Mouse (Mus musculus) MEL (cell line): Measurements from ENCODE around the gene Ncapd3. TPM values are rescaled to one million over a fixed set of nuclear protein-coding genes. Genes with fewer than 3 reads are reported as not detected.

Source experiments
- DNase-seq: peaks from one replicate; pipeline ENCODE4 v3.0.0; 2011; ENCODE audit warnings: low read depth, low spot score
- H3K27ac ChIP-seq: 2 replicates; pipeline ENCODE4 v1.5.1; 2012; ENCODE audit warnings: low read depth, mild to moderate bottlenecking, control low read depth, low read length, moderate library complexity; ENCODE audit not compliant: control insufficient read depth
- H3K27me3 ChIP-seq, 2 experiments: fragments of 150-350 bp in 1 of 2; sonication (generic) in 1 of 2; 2 replicates each; pipeline ENCODE4 v1.6.1; 2012; ENCODE audit warnings: low read length in 2 of 2, mild to moderate bottlenecking in 2 of 2, improper control_type of control experiment in 1 of 2, moderate library complexity in 1 of 2; ENCODE audit not compliant: insufficient read depth in 2 of 2, control insufficient read depth in 1 of 2
- H3K36me3 ChIP-seq, 2 experiments: 2 replicates each; pipeline ENCODE4 v1.6.1; 2012 to 2014; ENCODE audit warnings: low read length in 2 of 2, improper control_type of control experiment in 1 of 2, inconsistent platforms in 1 of 2, mild to moderate bottlenecking in 1 of 2; ENCODE audit not compliant: insufficient read depth in 2 of 2, control insufficient read depth in 1 of 2
- H3K4me1 ChIP-seq, 2 experiments: fragments of 150-350 bp in 1 of 2; sonication (generic) in 1 of 2; 2 replicates each; pipeline ENCODE4 v1.6.1; 2012; ENCODE audit warnings: low read length in 2 of 2, improper control_type of control experiment in 1 of 2, mild to moderate bottlenecking in 1 of 2; ENCODE audit not compliant: insufficient read depth in 2 of 2, control insufficient read depth in 1 of 2
- H3K4me3 ChIP-seq, 2 experiments: fragments of 150-350 bp in 1 of 2; sonication (generic) in 1 of 2; 2 replicates each; pipeline ENCODE4 v1.5.1; 2012; ENCODE audit warnings: low read depth in 2 of 2, low read length in 2 of 2, mild to moderate bottlenecking in 2 of 2, moderate library complexity in 2 of 2, control low read depth in 1 of 2, improper control_type of control experiment in 1 of 2; ENCODE audit not compliant: control insufficient read depth in 1 of 2, insufficient read depth in 1 of 2
- H3K79me2 ChIP-seq: 2 replicates; pipeline ENCODE4 v1.6.1; 2012; ENCODE audit warnings: mild to moderate bottlenecking, low read length, moderate library complexity; ENCODE audit not compliant: control insufficient read depth, poor library complexity, insufficient read depth
- H3K9ac ChIP-seq: 2 replicates; pipeline ENCODE4 v1.6.1; 2012; ENCODE audit warnings: low read depth, mild to moderate bottlenecking, control low read depth, low read length, moderate library complexity; ENCODE audit not compliant: control insufficient read depth, poor library complexity, severe bottlenecking
- H3K9me3 ChIP-seq: fragments of 150-350 bp; sonication (generic); replicated peaks from 2 replicates; pipeline ENCODE4 v1.6.1; 2012; ENCODE audit warnings: mild to moderate bottlenecking, low read length, improper control_type of control experiment, moderate library complexity; ENCODE audit not compliant: insufficient read depth
- CHD1 ChIP-seq: IDR thresholded peaks from 2 replicates; pipeline ENCODE4 v1.6.1; 2012; ENCODE audit warnings: low read depth, mild to moderate bottlenecking, inconsistent platforms, low read length, improper control_type of control experiment
- CHD2 ChIP-seq: IDR thresholded peaks from 2 replicates; pipeline ENCODE4 v1.6.1; 2011; ENCODE audit warnings: low read length, improper control_type of control experiment
- CTCF ChIP-seq, 3 experiments: IDR thresholded peaks in 2 of 3; conservative IDR thresholded peaks in 1 of 3; 2 replicates each; pipeline ENCODE4 v1.5.1; 2011 to 2012; ENCODE audit warnings: low read length in 3 of 3, low read depth in 2 of 3, mild to moderate bottlenecking in 2 of 3, improper control_type of control experiment in 1 of 3, inconsistent platforms in 1 of 3, mixed read lengths in 1 of 3, moderate library complexity in 1 of 3; ENCODE audit not compliant: control insufficient read depth in 1 of 3, insufficient read depth in 1 of 3, poor library complexity in 1 of 3, severe bottlenecking in 1 of 3
- GABPA ChIP-seq: IDR thresholded peaks from 2 replicates; pipeline ENCODE4 v1.6.1; 2012; ENCODE audit warnings: low read depth, mild to moderate bottlenecking, inconsistent platforms, low read length, improper control_type of control experiment, moderate library complexity
- HCFC1 ChIP-seq: IDR thresholded peaks from 2 replicates; pipeline ENCODE4 v1.6.1; 2012; ENCODE audit warnings: low read depth, mild to moderate bottlenecking, inconsistent platforms, low read length, improper control_type of control experiment, moderate library complexity
- MAFK ChIP-seq: IDR thresholded peaks from 2 replicates; pipeline ENCODE4 v1.6.1; 2011; ENCODE audit warnings: low read depth, mild to moderate bottlenecking, low read length, improper control_type of control experiment, borderline replicate concordance
- MAZ ChIP-seq: IDR thresholded peaks from 2 replicates; pipeline ENCODE4 v1.6.1; 2012; ENCODE audit warnings: low read depth, mild to moderate bottlenecking, inconsistent platforms, low read length, improper control_type of control experiment
- MEF2A ChIP-seq: IDR thresholded peaks from 2 replicates; pipeline ENCODE4 v1.6.1; 2014; ENCODE audit warnings: low read depth, mild to moderate bottlenecking, inconsistent platforms, low read length, improper control_type of control experiment; ENCODE audit not compliant: poor library complexity, insufficient replicate concordance, severe bottlenecking; ENCODE audit errors: extremely low read depth
- MYB ChIP-seq: IDR thresholded peaks from 2 replicates; pipeline ENCODE4 v1.6.1; 2011; ENCODE audit warnings: mild to moderate bottlenecking, low read depth, low read length, improper control_type of control experiment
- MYC ChIP-seq: IDR thresholded peaks from 2 replicates; pipeline ENCODE4 v1.6.1; 2011; ENCODE audit warnings: low read depth, mild to moderate bottlenecking, low read length, improper control_type of control experiment, moderate library complexity
- NRF1 ChIP-seq: IDR thresholded peaks from 2 replicates; pipeline ENCODE4 v1.6.1; 2014; ENCODE audit warnings: low read depth, mild to moderate bottlenecking, inconsistent platforms, low read length, improper control_type of control experiment, moderate library complexity; ENCODE audit not compliant: poor library complexity, insufficient read depth, severe bottlenecking
- POLR2AphosphoS2 ChIP-seq: IDR thresholded peaks from 2 replicates; pipeline ENCODE4 v1.6.1; 2011; ENCODE audit warnings: low read length, improper control_type of control experiment
- POLR2AphosphoS5 ChIP-seq: IDR thresholded peaks from 2 replicates; pipeline ENCODE4 v1.6.1; 2012; ENCODE audit warnings: low read depth, borderline replicate concordance, mild to moderate bottlenecking, inconsistent platforms, low read length, moderate library complexity, mixed read lengths
- RAD21 ChIP-seq: IDR thresholded peaks from 2 replicates; pipeline ENCODE4 v1.6.1; 2011; ENCODE audit warnings: mild to moderate bottlenecking, low read depth, low read length, improper control_type of control experiment
- SIN3A ChIP-seq: IDR thresholded peaks from 2 replicates; pipeline ENCODE4 v1.6.1; 2012; ENCODE audit warnings: low read length, improper control_type of control experiment, inconsistent platforms
- TAL1 ChIP-seq: IDR thresholded peaks from 2 replicates; pipeline ENCODE4 v1.6.1; 2012; ENCODE audit warnings: mild to moderate bottlenecking, inconsistent platforms, low read length, moderate library complexity, mixed read lengths
- UBTF ChIP-seq: IDR thresholded peaks from 2 replicates; pipeline ENCODE4 v1.6.1; 2012; ENCODE audit warnings: low read depth, mild to moderate bottlenecking, inconsistent platforms, low read length, improper control_type of control experiment, moderate library complexity, borderline replicate concordance; ENCODE audit not compliant: insufficient read depth
- USF2 ChIP-seq, 2 experiments: IDR thresholded peaks; 2 replicates each; pipeline ENCODE4 v1.6.1; 2011 to 2012; ENCODE audit warnings: improper control_type of control experiment in 2 of 2, low read length in 2 of 2, borderline replicate concordance in 1 of 2, inconsistent platforms in 1 of 2, low read depth in 1 of 2, mild to moderate bottlenecking in 1 of 2; ENCODE audit not compliant: insufficient read depth in 1 of 2
- ZC3H11A ChIP-seq: IDR thresholded peaks from 2 replicates; pipeline ENCODE4 v1.6.1; 2012; ENCODE audit warnings: low read depth, mild to moderate bottlenecking, inconsistent platforms, low read length, improper control_type of control experiment
- polyA plus RNA-seq, 2 experiments: library from polyadenylated mRNA; stranded (reverse) in 1 of 2; unstranded in 1 of 2; fragments of >175 nt in 1 of 2; fragments of >200 nt in 1 of 2; gene quantifications; 2 replicates each; pipeline versions ENCODE4 v1.2.1 to v1.2.4; 2012; ENCODE audit warnings: low replicate concordance in 2 of 2, low read depth in 1 of 2; ENCODE audit not compliant: insufficient read length in 2 of 2, insufficient read depth in 1 of 2, missing spikeins in 1 of 2
- total RNA-seq: library from RNA; depleted of rRNA; stranded (reverse); fragments of 300-350 nt; gene quantifications from 2 replicates; pipeline ENCODE4 v1.2.3, GENCODE M21; 2012

Ncapd3 gene
- total and polyA plus RNA-seq, 3 experiments: 28.7 to 36.5 TPM; not detected in 1

GRCm38 (mm10) chr9:27029022-27029827 lies 750 bp upstream of the Ncapd3 start (continued):
- TF ChIP-seq POLR2AphosphoS5 (no peak), TAL1 (no peak)

- H3K4me1 ChIP-seq: peaks cover 11 to 27% of the 10 kb centered on the region in 2 experiments
Observed at GRCm38 (mm10) chr9:27030763-27031100, 757 bp downstream of the Ncapd3 start.

GRCm38 (mm10) chr9:27043892-27044291 lies 13.9 kb downstream of the Ncapd3 start:
- no peaks in the 10 kb centered on the region for H3K9me3 ChIP-seq
- peaks cover 0 to 17% of the 10 kb centered on the region in 2 experiments; a peak in 2 of 4 replicates for H3K36me3 ChIP-seq
- H3K79me2 ChIP-seq: no peaks in the 10 kb centered on the region; the same call in 1 of the 2 replicates
- H3K9ac ChIP-seq: no peak overlapping the region
- no peak for DNase-seq
- H3K27me3 ChIP-seq: no peaks in the 10 kb centered on the region
- no peak overlapping the region for H3K27ac ChIP-seq
- TF ChIP-seq CHD1: no peak
- TF ChIP-seq UBTF: no peak
- TF ChIP-seq ZC3H11A: no peak
- no peaks in the 10 kb centered on the region for H3K4me1 ChIP-seq
- no peak overlapping the region for H3K4me3 ChIP-seq

More at GRCm38 (mm10) chr9:27030763-27031100, 757 bp downstream of the Ncapd3 start:
- H3K79me2 ChIP-seq: peaks cover 62% of the 10 kb centered on the region
- TF ChIP-seq CTCF (IDR thresholded peaks at IDR 0.05 in 2 of 3, conservative IDR thresholded peaks at IDR 0.05 in 1 of 3; ENCODE audit: control insufficient read depth in 1 of 3, insufficient read depth in 1 of 3, low read depth in 2 of 3, low read length in 3 of 3, poor library complexity in 1 of 3, severe bottlenecking in 1 of 3): no peak
- TF ChIP-seq POLR2AphosphoS2: 0 out of 2 replicates have a peak, but pooled peaks have one; percentile 22
- no peak for TF ChIP-seq MEF2A
- no peaks in the 10 kb centered on the region for H3K27me3 ChIP-seq
- H3K9ac ChIP-seq: peak overlapping the region; percentile 79
- peaks cover 0 to 32% of the 10 kb centered on the region in 2 experiments; a peak in 3 of 4 replicates for H3K36me3 ChIP-seq
- peak overlapping the region; percentile 84 to 88 for H3K4me3 ChIP-seq
- peak overlapping the region; percentile 26; the same call in 1 of the 2 replicates for H3K27ac ChIP-seq
- H3K9me3 ChIP-seq: no peaks in the 10 kb centered on the region
- DNase-seq: no peak

GRCm38 (mm10) chr9:27049492-27049891 lies 19.5 kb downstream of the Ncapd3 start:
- no peaks in the 10 kb centered on the region for H3K27me3 ChIP-seq
- no peak overlapping the region for H3K4me3 ChIP-seq
- no peaks in the 10 kb centered on the region for H3K79me2 ChIP-seq

More at GRCm38 (mm10) chr9:27049492-27049891, 19.5 kb downstream of the Ncapd3 start:
- peak; percentile 22 for DNase-seq
- Histone ChIP-seq H3K4me1 (no peaks in the 10 kb centered on the region), H3K27ac (no peak overlapping the region), H3K9ac (no peak overlapping the region), H3K36me3 (peaks cover 0 to 17% of the 10 kb centered on the region in 2 experiments; a peak in 2 of 4 replicates), H3K9me3 (no peaks in the 10 kb centered on the region)
- TF ChIP-seq NRF1 (no peak), MYC (no peak), POLR2AphosphoS2 (no peak), HCFC1 (no peak), MYB (no peak), CTCF (IDR thresholded peaks at IDR 0.05 in 2 of 3, conservative IDR thresholded peaks at IDR 0.05 in 1 of 3; ENCODE audit: control insufficient read depth in 1 of 3, insufficient read depth in 1 of 3, low read depth in 2 of 3, low read length in 3 of 3, poor library complexity in 1 of 3, severe bottlenecking in 1 of 3) (peak in 1 of 3 experiments; percentile 38; a peak in 2 of 6 replicates), SIN3A (no peak), GABPA (no peak), USF2 (IDR thresholded peaks at IDR 0.05; ENCODE audit: borderline replicate concordance in 1 of 2, insufficient read depth in 1 of 2, low read depth in 1 of 2, low read length in 2 of 2) (no peak), CHD2 (no peak), RAD21 (peak; percentile 5), MAZ (no peak), MAFK (no peak)
